Mouse (Mus musculus) forebrain, embryonic 13.5 days (tissue): ENCODE results near the gene Capn12. TPM values are rescaled to one million over a fixed set of nuclear protein-coding genes. Genes with fewer than 3 reads are reported as not detected.

Experiments
- ATAC-seq: fragments of 200-750 bp; cut with Nextera tagmentation; 2 replicates; pipeline ENCODE4 v1.8.0; 2017
- H3K27ac ChIP-seq: fragments of 300-500 bp; sonication (generic); 2 replicates; pipeline ENCODE4 v1.5.1; 2015; ENCODE audit warnings: inconsistent platforms, mild to moderate bottlenecking, moderate library complexity
- H3K27me3 ChIP-seq: fragments of 300-500 bp; sonication (generic); 2 replicates; pipeline ENCODE4 v1.6.1; 2015; ENCODE audit warnings: mild to moderate bottlenecking, inconsistent platforms
- H3K36me3 ChIP-seq: fragments of 300-500 bp; sonication (generic); 2 replicates; pipeline ENCODE4 v1.6.1; 2015; ENCODE audit warnings: mild to moderate bottlenecking, inconsistent platforms; ENCODE audit not compliant: poor library complexity, severe bottlenecking
- H3K4me1 ChIP-seq: fragments of 300-500 bp; sonication (generic); 2 replicates; pipeline ENCODE4 v1.6.1; 2015; ENCODE audit warnings: inconsistent platforms
- H3K4me2 ChIP-seq: fragments of 300-500 bp; sonication (generic); 2 replicates; pipeline ENCODE4 v1.6.1; 2015; ENCODE audit warnings: inconsistent platforms, mild to moderate bottlenecking, moderate library complexity
- H3K4me3 ChIP-seq: fragments of 300-500 bp; sonication (generic); 2 replicates; pipeline ENCODE4 v1.5.1; 2015; ENCODE audit warnings: mild to moderate bottlenecking, inconsistent platforms
- H3K9ac ChIP-seq: fragments of 300-500 bp; sonication (generic); 2 replicates; pipeline ENCODE4 v1.6.1; 2015; ENCODE audit warnings: mild to moderate bottlenecking, inconsistent platforms
- H3K9me3 ChIP-seq: fragments of 300-500 bp; sonication (generic); replicated peaks from 2 replicates; pipeline ENCODE4 v1.6.1; 2016; ENCODE audit warnings: inconsistent platforms
- WGBS: fragments of 180-500 bp; shearing (Covaris S2); methylation state at CpG from one replicate; pipeline ENCODE4 v1.1.7; 2015; 5-methylcytosine and 5-hydroxymethylcytosine counted together
- polyA plus RNA-seq: library from polyadenylated mRNA; unstranded; fragments of >200 nt; fragmentation: Nextera tagmentation; extraction: Ambion mirVana; gene quantifications from 2 replicates; pipeline ENCODE4 v1.2.1, GENCODE M21; 2015

Gene Capn12
- polyA plus RNA-seq, 1 experiment from 2014 or later = 0.30 TPM

GRCm38 (mm10) chr7:28924802-28925201 lies 43.6 kb downstream of the Capn12 start:
- no peak for ATAC-seq
- H3K4me1 ChIP-seq = peaks cover 74% of the 10 kb centered on the region

GRCm38 (mm10) chr7:28925317-28925716 lies 44.1 kb downstream of the Capn12 start:
- Histone ChIP-seq H3K4me1 (peaks cover 69% of the 10 kb centered on the region), H3K27me3 (no peaks in the 10 kb centered on the region), H3K4me3 (no peak overlapping the region), H3K9ac (no peak overlapping the region), H3K4me2 (no peak overlapping the region), H3K27ac (no peak overlapping the region), H3K36me3 (peaks cover 6% of the 10 kb centered on the region; the same call in 1 of the 2 replicates), H3K9me3 (no peaks in the 10 kb centered on the region)
- ATAC-seq = no peak
- WGBS = 55% methylated on average over 9 of the region's 9 CpGs

More at GRCm38 (mm10) chr7:28924802-28925201, 43.6 kb downstream of the Capn12 start:
- Histone ChIP-seq H3K27me3 (no peaks in the 10 kb centered on the region), H3K36me3 (peaks cover 6% of the 10 kb centered on the region; the same call in 1 of the 2 replicates), H3K4me2 (no peak overlapping the region), H3K4me3 (no peak overlapping the region), H3K27ac (peak overlapping the region; percentile 17; the same call in 1 of the 2 replicates), H3K9me3 (no peaks in the 10 kb centered on the region), H3K9ac (no peak overlapping the region)
- WGBS = 70% methylated on average over 3 of the region's 3 CpGs

GRCm38 (mm10) chr7:28926172-28926571 lies 45.0 kb downstream of the Capn12 start:
- H3K9me3 ChIP-seq = no peaks in the 10 kb centered on the region
- no peak overlapping the region; the same call in 1 of the 2 replicates for H3K9ac ChIP-seq
- no peaks in the 10 kb centered on the region for H3K27me3 ChIP-seq
- H3K4me1 ChIP-seq = peaks cover 70% of the 10 kb centered on the region
- H3K36me3 ChIP-seq = peaks cover 3% of the 10 kb centered on the region; the same call in 1 of the 2 replicates
- H3K27ac ChIP-seq = no peak overlapping the region
- H3K4me3 ChIP-seq = no peak overlapping the region
- 53% methylated on average over 2 of the region's 2 CpGs for WGBS
- no peak overlapping the region for H3K4me2 ChIP-seq
- ATAC-seq = no peak

- no peaks in the 10 kb centered on the region for H3K36me3 ChIP-seq
- WGBS = 52% methylated on average over 3 of the region's 3 CpGs
- H3K9ac ChIP-seq = no peak overlapping the region
- H3K4me2 ChIP-seq = no peak overlapping the region
- H3K27ac ChIP-seq = 0 out of 2 replicates have a peak overlapping the region, but pooled peaks have one; percentile 11
- no peak overlapping the region for H3K4me3 ChIP-seq
- peaks cover 38% of the 10 kb centered on the region for H3K4me1 ChIP-seq
- H3K27me3 ChIP-seq = no peaks in the 10 kb centered on the region
- no peak for ATAC-seq
- H3K9me3 ChIP-seq = no peaks in the 10 kb centered on the region
Measured at GRCm38 (mm10) chr7:28929381-28929780, 48.2 kb downstream of the Capn12 start.

- Histone ChIP-seq H3K36me3 (no peaks in the 10 kb centered on the region), H3K27me3 (no peaks in the 10 kb centered on the region), H3K27ac (no peak overlapping the region), H3K4me1 (peaks cover 27% of the 10 kb centered on the region), H3K4me2 (no peak overlapping the region), H3K9me3 (no peaks in the 10 kb centered on the region), H3K9ac (no peak overlapping the region), H3K4me3 (no peak overlapping the region)
- ATAC-seq = no peak
- WGBS = 56% methylated on average over 5 of the region's 5 CpGs
Measured at GRCm38 (mm10) chr7:28930320-28931031, 49.3 kb downstream of the Capn12 start.

GRCm38 (mm10) chr7:28931032-28931694 lies 49.9 kb downstream of the Capn12 start:
- no peak overlapping the region for H3K4me3 ChIP-seq
- no peak overlapping the region for H3K9ac ChIP-seq
- 91% methylated on average over 7 of the region's 7 CpGs for WGBS
- no peak overlapping the region for H3K4me2 ChIP-seq
- H3K27ac ChIP-seq = no peak overlapping the region
- H3K36me3 ChIP-seq = 0 out of 2 replicates have a peak, but pooled peaks cover 1% of the 10 kb centered on the region
- H3K9me3 ChIP-seq = no peaks in the 10 kb centered on the region
- peaks cover 20% of the 10 kb centered on the region for H3K4me1 ChIP-seq
- no peak for ATAC-seq
- no peaks in the 10 kb centered on the region for H3K27me3 ChIP-seq

- H3K27me3 ChIP-seq = no peaks in the 10 kb centered on the region
- no peak overlapping the region for H3K4me2 ChIP-seq
- ATAC-seq = no peak
- H3K9ac ChIP-seq = no peak overlapping the region
- no peak overlapping the region for H3K27ac ChIP-seq
- no peaks in the 10 kb centered on the region for H3K9me3 ChIP-seq
- H3K4me1 ChIP-seq = peaks cover 19% of the 10 kb centered on the region
- WGBS = 87% methylated on average over 4 of the region's 4 CpGs
- peaks cover 6% of the 10 kb centered on the region; the same call in 1 of the 2 replicates for H3K36me3 ChIP-seq
- H3K4me3 ChIP-seq = no peak overlapping the region
Measured at GRCm38 (mm10) chr7:28931695-28932039, 50.4 kb downstream of the Capn12 start.

GRCm38 (mm10) chr7:28932421-28933041 lies 51.3 kb downstream of the Capn12 start:
- H3K9me3 ChIP-seq = no peaks in the 10 kb centered on the region
- no peak overlapping the region for H3K4me2 ChIP-seq
- no peak overlapping the region for H3K4me3 ChIP-seq
- peaks cover 8% of the 10 kb centered on the region; the same call in 1 of the 2 replicates for H3K36me3 ChIP-seq
- no peak overlapping the region for H3K9ac ChIP-seq
- H3K27me3 ChIP-seq = no peaks in the 10 kb centered on the region
- H3K4me1 ChIP-seq = peaks cover 21% of the 10 kb centered on the region; the same call in 1 of the 2 replicates
- ATAC-seq = no peak
- no peak overlapping the region for H3K27ac ChIP-seq
- WGBS = 80% methylated on average over 6 of the region's 6 CpGs

GRCm38 (mm10) chr7:28933825-28934224 lies 52.6 kb downstream of the Capn12 start:
- H3K9me3 ChIP-seq = no peaks in the 10 kb centered on the region
- H3K9ac ChIP-seq = no peak overlapping the region
- peaks cover 25% of the 10 kb centered on the region for H3K4me1 ChIP-seq
- H3K4me2 ChIP-seq = no peak overlapping the region
- no peaks in the 10 kb centered on the region for H3K27me3 ChIP-seq
- H3K4me3 ChIP-seq = no peak overlapping the region
- ATAC-seq = no peak
- no peak overlapping the region for H3K27ac ChIP-seq
- 93% methylated on average over 2 of the region's 2 CpGs for WGBS
- H3K36me3 ChIP-seq = peaks cover 13% of the 10 kb centered on the region; the same call in 1 of the 2 replicates

- H3K27me3 ChIP-seq = no peaks in the 10 kb centered on the region
- WGBS = 69% methylated on average over 4 of the region's 4 CpGs
- H3K36me3 ChIP-seq = peaks cover 17% of the 10 kb centered on the region; the same call in 1 of the 2 replicates
- H3K4me3 ChIP-seq = no peak overlapping the region
- H3K4me2 ChIP-seq = no peak overlapping the region
- ATAC-seq = no peak
- H3K9me3 ChIP-seq = no peaks in the 10 kb centered on the region
- no peak overlapping the region for H3K9ac ChIP-seq
- H3K4me1 ChIP-seq = peaks cover 19% of the 10 kb centered on the region
- peak overlapping the region; percentile 23; the same call in 1 of the 2 replicates for H3K27ac ChIP-seq
Measured at GRCm38 (mm10) chr7:28936787-28937186, 55.6 kb downstream of the Capn12 start.

- no peak for ATAC-seq
- WGBS = 52% methylated on average over 4 of the region's 4 CpGs
- Histone ChIP-seq H3K27ac (no peak overlapping the region), H3K9me3 (no peaks in the 10 kb centered on the region), H3K4me2 (no peak overlapping the region), H3K4me3 (no peak overlapping the region), H3K36me3 (peaks cover 20% of the 10 kb centered on the region; the same call in 1 of the 2 replicates), H3K4me1 (peaks cover 19% of the 10 kb centered on the region), H3K9ac (no peak overlapping the region), H3K27me3 (no peaks in the 10 kb centered on the region)
Measured at GRCm38 (mm10) chr7:28938654-28939053, 57.4 kb downstream of the Capn12 start.
